Mouse (Mus musculus) v-Abl transformed pro-B cells (cell line): ENCODE data around the gene Kctd21.

ENCODE experiments used
- in situ Hi-C, 2 experiments: fragments of 400-800 bp; cut with MboI; formaldehyde crosslinking; loops; one replicate each; pipeline ENCODE4 v1.15.1; 2025; ENCODE audit not compliant: unreplicated experiment in 2 of 2

Kctd21 gene

GRCm38 (mm10) chr7:97382661-97383060 is 50.5 kb downstream of the Kctd21 start:
- in situ Hi-C loops: no loop called here

GRCm38 (mm10) chr7:97383496-97384132 is 51.5 kb downstream of the Kctd21 start:
- in situ Hi-C loops: no loop called here

GRCm38 (mm10) chr7:97386106-97386805 is 54.1 kb downstream of the Kctd21 start:
- in situ Hi-C loops: no loop called here

GRCm38 (mm10) chr7:97386806-97387370 is 54.8 kb downstream of the Kctd21 start:
- in situ Hi-C loops: no loop called here

- in situ Hi-C loops: no loop called here
Measured at GRCm38 (mm10) chr7:97387561-97388147, 55.5 kb downstream of the Kctd21 start.

- in situ Hi-C loops: no loop called here
Measured at GRCm38 (mm10) chr7:97388541-97388940, 56.4 kb downstream of the Kctd21 start.

- in situ Hi-C loops: no loop called here
Measured at GRCm38 (mm10) chr7:97391293-97392078, 59.4 kb downstream of the Kctd21 start.

GRCm38 (mm10) chr7:97392079-97392445 is 59.9 kb downstream of the Kctd21 start:
- in situ Hi-C loops: no loop called here

- in situ Hi-C loops: no loop called here
Measured at GRCm38 (mm10) chr7:97394375-97394774, 62.2 kb downstream of the Kctd21 start.

- in situ Hi-C loops: no loop called here
Measured at GRCm38 (mm10) chr7:97398943-97399342, 66.8 kb downstream of the Kctd21 start.
